Comparison of ENCODE assay signal across 31 mouse cellular contexts in the genomic region with DNA sequence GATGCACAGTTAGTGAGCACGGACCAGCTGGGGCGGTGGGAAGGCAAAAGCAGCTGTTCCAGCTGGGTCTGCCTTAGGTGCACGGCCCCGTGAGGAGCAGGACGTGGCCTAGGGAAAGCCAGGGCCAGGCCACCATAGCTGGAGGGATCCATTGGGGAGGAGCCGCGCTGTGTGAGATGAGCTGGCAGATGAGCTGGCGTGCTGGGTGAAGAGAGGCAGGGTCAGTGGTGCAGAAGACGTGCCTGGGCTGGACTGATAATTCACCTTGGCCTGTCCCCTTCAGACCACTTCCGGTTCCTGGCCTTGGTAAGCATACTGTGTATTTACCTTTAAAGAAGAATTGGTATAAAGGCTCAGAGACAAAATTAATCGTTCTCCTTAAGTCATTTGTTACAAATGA. TPM values are rescaled to one million over a fixed set of nuclear protein-coding genes. Genes with fewer than 3 reads are reported as not detected.
DNase-seq lines count a peak whose midpoint lies in the region; ATAC-seq and TF ChIP-seq lines count a peak whose summit lies in the region.
"Had no signal": no experiment of that assay in that cellular context is flagged by ENCODE, and none has a peak within 500 bp of the region (broad histone marks: within the 10 kb centered on the region; RNA-seq: fewer than 3 reads in every experiment).

No protein-coding gene starts in this region.

- no peak overlapping the region for H3K27ac ChIP-seq in gastrocnemius, adult 2 months
- H3K27ac ChIP-seq in liver, embryonic 16.5 days (ENCODE audit: low read length), result peak overlapping the region; percentile 42; the same call in 1 of the 2 replicates
- H3K27ac ChIP-seq in hindbrain, embryonic 10.5 days, result no peak overlapping the region
- H3K27ac ChIP-seq in kidney, adult 2 months (ENCODE audit: insufficient read depth, low read depth, low read length), result no peak overlapping the region
- H3K27ac ChIP-seq: embryonic facial prominence, embryonic 12.5 days; forebrain, embryonic 13.5 days; heart, embryonic 13.5 days; hindbrain, embryonic 13.5 days; kidney, postnatal 0 days; limb, embryonic 12.5 days; midbrain, embryonic 10.5 days; neural tube, embryonic 13.5 days had no signal

- WGBS in liver, embryonic 16.5 days (ENCODE audit: insufficient replicate concordance), result 49% methylated on average over 11 of the region's 11 CpGs
- 94% methylated on average over 11 of the region's 11 CpGs for WGBS in hindbrain, embryonic 10.5 days
- WGBS in kidney, adult 2 months, result 90% methylated on average over 11 of the region's 11 CpGs

- intact Hi-C loops in gastrocnemius, adult 2 months (cut with DNase I), result loop anchor here (5.0 kb wide), 1 partner anchor 39 kb away; no protein-coding TSS in a partner anchor

- no peak overlapping the region for H3K9ac ChIP-seq in liver, embryonic 16.5 days (ENCODE audit: low read depth, low read length)
- H3K9ac ChIP-seq: embryonic facial prominence, embryonic 12.5 days; forebrain, embryonic 13.5 days; heart, embryonic 13.5 days; hindbrain, embryonic 13.5 days; limb, embryonic 12.5 days; lung, embryonic 14.5 days; neural tube, embryonic 13.5 days had no signal

- peaks cover 95% of the 10 kb centered on the region for H3K36me3 ChIP-seq in G1E (replicated peaks)
- peaks cover 50% of the 10 kb centered on the region for H3K36me3 ChIP-seq in liver, embryonic 16.5 days (ENCODE audit: control insufficient read depth, insufficient read depth)
- peaks cover 100% of the 10 kb centered on the region for H3K36me3 ChIP-seq in hindbrain, embryonic 10.5 days
- H3K36me3 ChIP-seq in kidney, adult 2 months (ENCODE audit: control insufficient read depth, insufficient read depth, low read length), result peaks cover 3% of the 10 kb centered on the region

- H3K9me3 ChIP-seq in G1E (replicated peaks), result no peaks in the 10 kb centered on the region
- H3K9me3 ChIP-seq in liver, embryonic 16.5 days (replicated peaks; ENCODE audit: control insufficient read depth, low read length), result no peaks in the 10 kb centered on the region
- no peaks in the 10 kb centered on the region for H3K9me3 ChIP-seq in hindbrain, embryonic 10.5 days
- H3K9me3 ChIP-seq: embryonic facial prominence, embryonic 12.5 days; forebrain, embryonic 13.5 days; heart, embryonic 13.5 days; hindbrain, embryonic 13.5 days; limb, embryonic 12.5 days; midbrain, embryonic 10.5 days; neural tube, embryonic 13.5 days had no signal

- H3K27me3 ChIP-seq in G1E (ENCODE audit: insufficient read depth, low read length), result no peaks in the 10 kb centered on the region
- no peaks in the 10 kb centered on the region for H3K27me3 ChIP-seq in liver, embryonic 16.5 days (ENCODE audit: control insufficient read depth, insufficient read depth, low read depth, low read length)
- no peaks in the 10 kb centered on the region for H3K27me3 ChIP-seq in hindbrain, embryonic 10.5 days (ENCODE audit: insufficient read depth, poor library complexity, severe bottlenecking)
- H3K27me3 ChIP-seq in kidney, adult 2 months (replicated peaks; ENCODE audit: control insufficient read depth, insufficient read depth, low read length), result no peaks in the 10 kb centered on the region
- H3K27me3 ChIP-seq: CH12.LX; embryonic facial prominence, embryonic 12.5 days; forebrain, embryonic 13.5 days; heart, embryonic 13.5 days; hindbrain, embryonic 13.5 days; limb, embryonic 12.5 days; neural tube, embryonic 13.5 days had no signal

- no peak for TF ChIP-seq CTCF in gastrocnemius, adult 2 months (IDR thresholded peaks at IDR 0.05)
- no peak for TF ChIP-seq CTCF in G1E (IDR thresholded peaks at IDR 0.05; ENCODE audit: low read depth, low read length)
- no peak for TF ChIP-seq CTCF in kidney, adult 2 months (conservative IDR thresholded peaks at IDR 0.05; ENCODE audit: insufficient read depth, insufficient read length, low read depth, low read length)

- no peak overlapping the region for H3K4me2 ChIP-seq in liver, embryonic 16.5 days (ENCODE audit: low read depth, low read length)
- H3K4me2 ChIP-seq: embryonic facial prominence, embryonic 12.5 days; forebrain, embryonic 13.5 days; heart, embryonic 13.5 days; hindbrain, embryonic 13.5 days; limb, embryonic 12.5 days; lung, embryonic 14.5 days; neural tube, embryonic 13.5 days had no signal

- no peak for TF ChIP-seq POLR2A in kidney, adult 2 months (IDR thresholded peaks at IDR 0.05; ENCODE audit: low read depth, low read length)

- peak; percentile 17 for DNase-seq in gastrocnemius, adult 2 months
- no peak for DNase-seq in gastrocnemius, adult 8-10 months (ENCODE audit: low spot score in 2 of 2)
- DNase-seq in G1E (ENCODE audit: low spot score) (peak; percentile 84), liver (peak; percentile 57)
- no peak for DNase-seq in hindbrain, embryonic 10.5 days (ENCODE audit: low spot score)
- DNase-seq in layer of hippocampus, postnatal 25 days (ENCODE audit: extremely low spot score in 1 of 2, low spot score in 1 of 2), result no peak
- DNase-seq in kidney, adult 2 months, result no peak
- DNase-seq: B cell, adult 2 months; cerebellum, adult 11-12 months; cerebellum, postnatal 25 days; gastrocnemius, postnatal 10 days; heart, postnatal 14 days; kidney, adult 11 months; lung, embryonic 14.5 days; retina, postnatal 1 day; right cerebral cortex, postnatal 4 days; thymus, adult 18-20 months; thymus, postnatal 36 days had no signal

- peak; percentile 95 for ATAC-seq in G1E (ENCODE audit: extremely low read depth, insufficient number of reproducible peaks, low FRiP score, poor library complexity, severe bottlenecking)
- peak; percentile 78 for ATAC-seq in liver, embryonic 16.5 days (ENCODE audit: low read depth)
- ATAC-seq: forebrain, embryonic 13.5 days; midbrain, embryonic 16.5 days had no signal

- H3K4me3 ChIP-seq in gastrocnemius, adult 2 months, result no peak overlapping the region
- peak overlapping the region; percentile 68 for H3K4me3 ChIP-seq in G1E (ENCODE audit: low read depth, low read length)
- H3K4me3 ChIP-seq in liver, embryonic 16.5 days (ENCODE audit: low read depth, low read length), result no peak overlapping the region
- no peak overlapping the region for H3K4me3 ChIP-seq in hindbrain, embryonic 10.5 days
- no peak overlapping the region for H3K4me3 ChIP-seq in kidney, adult 2 months (ENCODE audit: insufficient read depth, low read depth, low read length)
- H3K4me3 ChIP-seq: embryonic facial prominence, embryonic 12.5 days; erythroblast, embryonic 14.5 days; forebrain, embryonic 13.5 days; heart, embryonic 13.5 days; hindbrain, embryonic 13.5 days; limb, embryonic 12.5 days; midbrain, embryonic 10.5 days; myocyte; neural tube, embryonic 13.5 days had no signal

- peaks cover 69% of the 10 kb centered on the region for H3K4me1 ChIP-seq in G1E (ENCODE audit: insufficient read depth, low read depth, low read length)
- H3K4me1 ChIP-seq in liver, embryonic 16.5 days (ENCODE audit: control insufficient read depth, low read depth, low read length), result peaks cover 6% of the 10 kb centered on the region; the same call in 1 of the 2 replicates
- H3K4me1 ChIP-seq in hindbrain, embryonic 10.5 days (replicated peaks), result no peaks in the 10 kb centered on the region
- no peaks in the 10 kb centered on the region for H3K4me1 ChIP-seq in kidney, adult 2 months (ENCODE audit: control insufficient read depth, insufficient read depth, low read length)
- H3K4me1 ChIP-seq: embryonic facial prominence, embryonic 12.5 days; forebrain, embryonic 13.5 days; hindbrain, embryonic 13.5 days; limb, embryonic 12.5 days; midbrain, embryonic 10.5 days; neural tube, embryonic 13.5 days had no signal

RNA-seq across cellular contexts. Expression of gene Rab35, which starts 20.1 kb away (rescaled TPM):
- 10 to 100 TPM; 38.5 to 39.6 TPM for total RNA-seq in gastrocnemius, adult 2 months (2021)
- total RNA-seq in gastrocnemius, adult 8-10 months (2022), result 10 to 100 TPM; 42.1 to 49.6 (median 44.0) TPM
- total RNA-seq in G1E (2014; fragmentation: Nextera tagmentation), result 62.2 and 63.3 TPM in 2 replicates
- total RNA-seq in G1E (2017), result 69.1 and 78.2 TPM in 2 replicates
- polyA plus RNA-seq in G1E (2012), result 74.5 and 88.3 TPM in 2 replicates
- polyA plus RNA-seq in liver, embryonic 16.5 days (2015; fragmentation: Nextera tagmentation; extraction: Ambion mirVana), result 3.2 and 4.1 TPM in 2 replicates
- polyA plus RNA-seq in hindbrain, embryonic 10.5 days (2016; fragmentation: Nextera tagmentation; extraction: Ambion mirVana), result 13.3 and 15.7 TPM in 2 replicates
- total RNA-seq in layer of hippocampus, postnatal 25 days (2021), result 10 to 100 TPM; 87.5 to 96.9 TPM
- polyA plus RNA-seq in kidney, adult 2 months (2012; rRNA removed), result 50.3 and 52.5 TPM in 2 replicates

RNA-seq across cellular contexts. Expression of gene Gcn1l1, which starts 46.5 kb away (rescaled TPM):
- 10 to 100 TPM; 31.3 to 31.9 TPM for total RNA-seq in gastrocnemius, adult 2 months (2021)
- total RNA-seq in gastrocnemius, adult 8-10 months (2022), result 10 to 100 TPM; 28.1 to 31.2 (median 30.6) TPM
- total RNA-seq in G1E (2014; fragmentation: Nextera tagmentation), result 78.5 and 96.0 TPM in 2 replicates
- total RNA-seq in G1E (2017), result 44.6 and 45.7 TPM in 2 replicates
- 137 and 158 TPM in 2 replicates for polyA plus RNA-seq in G1E (2012)
- polyA plus RNA-seq in liver, embryonic 16.5 days (2015; fragmentation: Nextera tagmentation; extraction: Ambion mirVana), result 14.1 and 14.8 TPM in 2 replicates
- 56.9 and 57.5 TPM in 2 replicates for polyA plus RNA-seq in hindbrain, embryonic 10.5 days (2016; fragmentation: Nextera tagmentation; extraction: Ambion mirVana)
- 10 to 100 TPM; 65.8 to 79.7 TPM for total RNA-seq in layer of hippocampus, postnatal 25 days (2021)
- polyA plus RNA-seq in kidney, adult 2 months (2012; rRNA removed), result 42.2 and 45.4 TPM in 2 replicates

RNA-seq across cellular contexts. Expression of gene Rplp0, which starts 52.3 kb away (rescaled TPM):
- total RNA-seq in gastrocnemius, adult 2 months (2021), result 100 to 1,000 TPM; 567 to 689 TPM
- total RNA-seq in gastrocnemius, adult 8-10 months (2022), result 100 to 1,000 TPM; 566 to 724 (median 629) TPM
- total RNA-seq in G1E (2014; fragmentation: Nextera tagmentation), result 870 and 980 TPM in 2 replicates
- total RNA-seq in G1E (2017), result 1,362 and 1,673 TPM in 2 replicates
- polyA plus RNA-seq in G1E (2012), result 712 and 915 TPM in 2 replicates
- polyA plus RNA-seq in liver, embryonic 16.5 days (2015; fragmentation: Nextera tagmentation; extraction: Ambion mirVana), result 919 and 997 TPM in 2 replicates
- polyA plus RNA-seq in hindbrain, embryonic 10.5 days (2016; fragmentation: Nextera tagmentation; extraction: Ambion mirVana), result 1,124 and 1,374 TPM in 2 replicates
- total RNA-seq in layer of hippocampus, postnatal 25 days (2021), result 100 to 1,000 TPM; 251 to 264 TPM
- 1,267 and 1,337 TPM in 2 replicates for polyA plus RNA-seq in kidney, adult 2 months (2012; rRNA removed)

Comparison
In these comparisons a context has a peak if more than half of its experiments do, and no peak if none do; other contexts are left out.
1. DNase-seq: peak in gastrocnemius, adult 2 months (single experiment), G1E (single experiment) and liver (single experiment); none in gastrocnemius, adult 8-10 months (0 of 2), hindbrain, embryonic 10.5 days (single experiment), layer of hippocampus, postnatal 25 days (0 of 2) and kidney, adult 2 months (single experiment).